Mouse (Mus musculus) megakaryocyte, embryonic 14.5 days (primary cell): ENCODE data around the gene Wdfy3. TPM values are rescaled to one million over a fixed set of nuclear protein-coding genes. Genes with fewer than 3 reads are reported as not detected.

Source experiments
- H3K27me3 ChIP-seq: replicated peaks from 2 replicates; pipeline ENCODE3; 2012; ENCODE audit warnings: inconsistent platforms
- H3K36me3 ChIP-seq: replicated peaks from 2 replicates; pipeline ENCODE3; 2012; ENCODE audit warnings: low read length, inconsistent platforms, mixed read lengths
- H3K4me1 ChIP-seq: 2 replicates; pipeline ENCODE4 v1.6.1; 2012; ENCODE audit warnings: inconsistent platforms
- H3K4me3 ChIP-seq: replicated peaks from 2 replicates; pipeline ENCODE3; 2012; ENCODE audit warnings: moderate library complexity, mild to moderate bottlenecking, inconsistent platforms
- H3K9me3 ChIP-seq: 2 replicates; pipeline ENCODE4 v1.6.1; 2012; ENCODE audit warnings: inconsistent platforms
- FLI1 ChIP-seq: IDR thresholded peaks from 2 replicates; pipeline ENCODE4 v1.6.1; 2012; ENCODE audit warnings: low read length, inconsistent platforms, mixed read lengths
- GATA1 ChIP-seq: IDR thresholded peaks from 3 replicates; pipeline ENCODE4 v1.6.1; 2012; ENCODE audit warnings: mixed read lengths, low read length, inconsistent platforms, borderline replicate concordance
- polyA plus RNA-seq: library from polyadenylated mRNA; stranded (reverse); fragments of >175 nt; gene quantifications from 2 replicates; pipeline ENCODE4 v1.2.3, GENCODE M21; 2012; ENCODE audit warnings: low replicate concordance; ENCODE audit not compliant: insufficient read depth

Gene Wdfy3
- polyA plus RNA-seq, 1 experiment: 4.3 TPM

DNA sequence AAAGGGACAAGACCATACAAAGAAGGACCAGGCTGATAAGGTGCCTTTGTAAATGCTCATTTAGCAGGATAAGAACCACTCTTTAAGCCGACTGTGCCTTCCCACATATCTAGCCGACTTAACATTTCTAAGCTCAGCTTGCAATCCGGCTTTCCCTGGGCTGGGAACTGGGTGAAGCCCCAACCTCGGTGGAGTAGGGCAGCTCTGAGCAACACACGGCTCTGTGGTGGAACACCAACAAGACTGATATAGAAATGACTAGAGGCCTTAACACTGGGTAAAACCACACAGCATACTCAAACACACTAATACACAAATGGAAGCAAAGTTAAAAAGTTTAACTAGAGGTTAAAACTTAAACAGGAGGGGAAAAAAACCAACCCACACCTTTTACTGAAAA lies 7.9 kb downstream of the Wdfy3 start:
- H3K4me3 ChIP-seq: peak overlapping the region; percentile 38
- no peak for TF ChIP-seq GATA1
- no peak for TF ChIP-seq FLI1
- peaks cover 68% of the 10 kb centered on the region for H3K4me1 ChIP-seq
- H3K36me3 ChIP-seq: peaks cover 27% of the 10 kb centered on the region
- H3K27me3 ChIP-seq: no peaks in the 10 kb centered on the region
- no peaks in the 10 kb centered on the region for H3K9me3 ChIP-seq

DNA sequence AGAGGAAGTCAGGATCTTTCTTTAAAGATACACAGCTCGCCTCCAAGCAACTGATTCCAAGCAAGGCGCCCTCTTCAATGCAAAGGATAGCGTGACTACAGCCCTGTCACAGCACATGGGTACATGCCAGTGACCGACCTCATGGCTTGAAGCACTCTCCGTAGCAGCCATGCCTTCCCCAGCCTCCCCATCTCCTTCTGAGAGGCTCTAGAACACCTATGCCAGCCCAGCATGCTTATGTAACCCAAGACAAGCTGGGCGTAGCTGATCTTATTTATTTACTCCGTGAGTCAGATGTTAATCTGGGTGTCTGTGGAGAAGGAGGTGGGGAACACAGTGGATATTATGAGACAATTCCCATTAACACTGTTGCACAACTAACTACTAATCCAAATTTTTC lies 13.8 kb downstream of the Wdfy3 start:
- peak overlapping the region; percentile 77 for H3K4me3 ChIP-seq
- no peaks in the 10 kb centered on the region for H3K9me3 ChIP-seq
- H3K27me3 ChIP-seq: no peaks in the 10 kb centered on the region
- H3K4me1 ChIP-seq: peaks cover 78% of the 10 kb centered on the region
- H3K36me3 ChIP-seq: peaks cover 18% of the 10 kb centered on the region
- no peak for TF ChIP-seq FLI1

GRCm38 (mm10) chr5:102055130-102055641 lies 14.5 kb downstream of the Wdfy3 start:
- H3K4me1 ChIP-seq: peaks cover 80% of the 10 kb centered on the region
- no peak for TF ChIP-seq GATA1
- TF ChIP-seq FLI1: no peak
- H3K27me3 ChIP-seq: no peaks in the 10 kb centered on the region
- H3K4me3 ChIP-seq: peak overlapping the region; percentile 51
- peaks cover 21% of the 10 kb centered on the region for H3K36me3 ChIP-seq
- no peaks in the 10 kb centered on the region for H3K9me3 ChIP-seq

DNA sequence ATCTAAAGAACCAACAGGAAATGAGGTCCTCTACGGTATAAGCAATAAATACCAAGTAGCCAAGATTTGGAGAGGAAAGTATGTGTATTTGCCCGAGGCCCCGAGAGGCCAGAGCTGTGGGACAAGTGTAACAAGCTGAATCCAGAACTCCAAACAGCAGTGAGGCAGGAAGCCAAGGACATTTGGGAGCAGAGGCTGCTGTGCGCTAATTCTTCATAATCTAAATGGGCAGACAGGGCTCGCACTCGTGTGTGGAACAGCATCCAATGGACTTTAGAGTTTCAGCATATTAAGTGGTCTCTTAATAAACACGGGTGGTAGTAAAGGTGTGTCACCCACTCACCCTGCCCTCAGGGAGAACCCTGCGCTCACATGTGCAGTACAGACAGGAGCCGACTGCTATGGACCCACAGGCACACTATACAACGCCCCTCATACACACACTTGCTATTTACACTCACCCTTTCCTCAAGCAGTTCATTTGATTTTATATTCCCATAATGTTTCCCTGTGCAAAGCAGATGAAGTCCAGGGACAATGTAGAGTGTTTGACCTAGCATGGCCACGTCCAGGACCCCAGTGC lies 15.1 kb downstream of the Wdfy3 start:
- Histone ChIP-seq H3K36me3 (peaks cover 21% of the 10 kb centered on the region), H3K9me3 (no peaks in the 10 kb centered on the region), H3K4me3 (peak overlapping the region; percentile 51), H3K4me1 (peaks cover 85% of the 10 kb centered on the region), H3K27me3 (no peaks in the 10 kb centered on the region)
- TF ChIP-seq FLI1 (no peak), GATA1 (no peak)

- peaks cover 93% of the 10 kb centered on the region for H3K4me1 ChIP-seq
- no peaks in the 10 kb centered on the region for H3K27me3 ChIP-seq
- peaks cover 23% of the 10 kb centered on the region for H3K36me3 ChIP-seq
- no peak for TF ChIP-seq FLI1
- no peak for TF ChIP-seq GATA1
- H3K9me3 ChIP-seq: peaks cover 4% of the 10 kb centered on the region; the same call in 1 of the 2 replicates
- H3K4me3 ChIP-seq: no peak overlapping the region
Measured at GRCm38 (mm10) chr5:102052906-102053305, 16.8 kb downstream of the Wdfy3 start.

- peaks cover 23% of the 10 kb centered on the region for H3K36me3 ChIP-seq
- H3K4me3 ChIP-seq: no peak overlapping the region
- no peaks in the 10 kb centered on the region for H3K27me3 ChIP-seq
- TF ChIP-seq GATA1: no peak
- TF ChIP-seq FLI1: no peak
- peaks cover 90% of the 10 kb centered on the region for H3K4me1 ChIP-seq
- peaks cover 4% of the 10 kb centered on the region; the same call in 1 of the 2 replicates for H3K9me3 ChIP-seq
Measured at GRCm38 (mm10) chr5:102052465-102052864, 17.3 kb downstream of the Wdfy3 start.

DNA sequence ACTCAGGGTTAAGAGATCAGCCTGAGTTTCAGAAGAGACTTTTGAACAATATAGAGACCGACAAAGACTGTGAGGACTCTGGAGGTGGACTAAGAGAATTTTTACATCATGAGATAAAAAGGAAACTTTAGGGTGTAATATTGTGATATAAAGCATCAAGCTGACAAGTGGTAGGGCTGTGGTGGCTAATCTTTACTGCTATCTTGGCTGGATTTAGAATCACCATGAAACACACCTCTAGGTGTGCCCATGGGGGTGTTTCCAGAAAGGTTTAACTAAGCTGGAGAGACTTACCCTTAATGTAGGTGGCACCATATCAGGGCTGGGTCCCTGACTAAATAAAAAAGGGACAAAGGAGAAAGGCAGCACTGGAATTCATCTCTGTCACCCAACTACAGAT lies 19.0 kb downstream of the Wdfy3 start:
- H3K9me3 ChIP-seq: peaks cover 4% of the 10 kb centered on the region; the same call in 1 of the 2 replicates
- no peak overlapping the region for H3K4me3 ChIP-seq
- peaks cover 87% of the 10 kb centered on the region for H3K4me1 ChIP-seq
- peaks cover 24% of the 10 kb centered on the region for H3K36me3 ChIP-seq
- no peak for TF ChIP-seq FLI1
- no peaks in the 10 kb centered on the region for H3K27me3 ChIP-seq

GRCm38 (mm10) chr5:102048416-102048815 lies 21.3 kb downstream of the Wdfy3 start:
- no peak for TF ChIP-seq GATA1
- no peak overlapping the region for H3K4me3 ChIP-seq
- H3K27me3 ChIP-seq: no peaks in the 10 kb centered on the region
- H3K36me3 ChIP-seq: peaks cover 33% of the 10 kb centered on the region
- H3K9me3 ChIP-seq: peaks cover 9% of the 10 kb centered on the region
- peaks cover 78% of the 10 kb centered on the region for H3K4me1 ChIP-seq

GRCm38 (mm10) chr5:102046617-102047116 lies 23.1 kb downstream of the Wdfy3 start:
- peak overlapping the region; percentile 40 for H3K4me3 ChIP-seq
- peaks cover 61% of the 10 kb centered on the region for H3K4me1 ChIP-seq
- peaks cover 18% of the 10 kb centered on the region for H3K9me3 ChIP-seq
- H3K27me3 ChIP-seq: no peaks in the 10 kb centered on the region
- H3K36me3 ChIP-seq: peaks cover 45% of the 10 kb centered on the region
- TF ChIP-seq FLI1 (no peak), GATA1 (no peak)

- peak overlapping the region; percentile 89 for H3K4me3 ChIP-seq
Measured at GRCm38 (mm10) chr5:102045636-102046616, 23.8 kb downstream of the Wdfy3 start.

More at GRCm38 (mm10) chr5:102045636-102046616, 23.8 kb downstream of the Wdfy3 start:
- no peak for TF ChIP-seq FLI1
- peaks cover 53% of the 10 kb centered on the region for H3K4me1 ChIP-seq
- no peaks in the 10 kb centered on the region for H3K27me3 ChIP-seq
- H3K9me3 ChIP-seq: peaks cover 18% of the 10 kb centered on the region
- peaks cover 52% of the 10 kb centered on the region for H3K36me3 ChIP-seq
